Mouse (Mus musculus) embryonic facial prominence, embryonic 14.5 days (tissue): ENCODE data around the gene Fam117a. TPM values are rescaled to one million over a fixed set of nuclear protein-coding genes. Genes with fewer than 3 reads are reported as not detected.

ENCODE experiments used
- ATAC-seq: fragments of 200-750 bp; cut with Nextera tagmentation; 2 replicates; pipeline ENCODE4 v1.8.0; 2017; ENCODE audit warnings: low read depth, moderate number of reproducible peaks, moderate TSS enrichment
- DNase-seq: peaks from one replicate; pipeline ENCODE4 v3.0.0-alpha.2; 2015; ENCODE audit warnings: low spot score
- H3K27ac ChIP-seq: fragments of 300-500 bp; sonication (generic); replicated peaks from 2 replicates; pipeline ENCODE4 v1.5.1; 2014; ENCODE audit warnings: low read depth, mild to moderate bottlenecking, low read length, moderate library complexity
- H3K27me3 ChIP-seq: fragments of 300-500 bp; sonication (generic); replicated peaks from 2 replicates; pipeline ENCODE4 v1.6.1; 2014; ENCODE audit warnings: low read length; ENCODE audit not compliant: control insufficient read depth, insufficient read depth
- H3K36me3 ChIP-seq: fragments of 300-500 bp; sonication (generic); 2 replicates; pipeline ENCODE4 v1.6.1; 2014; ENCODE audit warnings: low read length, mixed read lengths; ENCODE audit not compliant: control insufficient read depth, insufficient read depth
- H3K4me1 ChIP-seq: fragments of 300-500 bp; sonication (generic); 2 replicates; pipeline ENCODE4 v1.6.1; 2014; ENCODE audit warnings: antibody characterized with exemption, low read length; ENCODE audit not compliant: control insufficient read depth, insufficient read depth
- H3K4me2 ChIP-seq: fragments of 300-500 bp; sonication (generic); 2 replicates; pipeline ENCODE4 v1.6.1; 2014; ENCODE audit warnings: low read depth, mild to moderate bottlenecking, low read length, moderate library complexity, mixed read lengths
- H3K4me3 ChIP-seq: fragments of 300-500 bp; sonication (generic); 2 replicates; pipeline ENCODE4 v1.5.1; 2014; ENCODE audit warnings: low read depth, mild to moderate bottlenecking, low read length
- H3K9ac ChIP-seq: fragments of 300-500 bp; sonication (generic); 2 replicates; pipeline ENCODE4 v1.6.1; 2014; ENCODE audit warnings: low read depth, mild to moderate bottlenecking, low read length, moderate library complexity, mixed read lengths
- H3K9me3 ChIP-seq: fragments of 300-500 bp; sonication (generic); 2 replicates; pipeline ENCODE4 v1.6.1; 2016; ENCODE audit warnings: low read length; ENCODE audit not compliant: control insufficient read depth
- WGBS: fragments of 180-500 bp; shearing (Covaris S2); extraction: QIAGEN DNeasy Blood & Tissue Kit; methylation state at CpG from one replicate; pipeline ENCODE4 v1.1.7; 2014; 5-methylcytosine and 5-hydroxymethylcytosine counted together
- polyA plus RNA-seq: library from polyadenylated mRNA; unstranded; fragments of >200 nt; fragmentation: Nextera tagmentation; extraction: Ambion mirVana; gene quantifications from 2 replicates; pipeline ENCODE4 v1.2.1, GENCODE M21; 2014

The Fam117a gene
- polyA plus RNA-seq, 1 experiment from 2014 or later, result 15.5 TPM

DNA sequence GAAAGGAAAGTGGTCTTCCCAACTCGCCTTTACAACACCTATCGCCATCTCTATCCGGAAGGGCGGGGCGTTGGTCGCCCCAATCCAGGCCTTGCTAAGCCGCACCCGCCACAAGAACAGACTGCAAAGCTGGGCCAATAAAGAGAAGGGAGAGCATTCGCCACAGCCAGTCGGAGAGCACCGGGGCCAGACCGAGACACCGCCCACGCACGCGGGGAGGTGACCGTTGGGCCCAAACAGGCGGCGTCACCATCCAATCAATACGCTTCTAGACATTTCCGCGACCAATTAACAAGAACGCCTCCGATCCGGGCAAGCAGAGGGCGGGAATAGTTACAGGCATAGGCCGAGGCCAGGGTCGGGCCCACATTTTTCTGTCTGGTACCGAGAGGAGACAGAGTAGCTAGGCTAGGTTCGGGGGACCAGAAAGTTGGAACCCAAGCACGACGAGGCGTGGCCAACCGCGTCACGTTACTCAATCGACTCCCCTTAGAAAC is 27.3 kb upstream of the Fam117a start:
- H3K9ac ChIP-seq, result peak overlapping the region; percentile 96
- H3K27ac ChIP-seq, result peak overlapping the region; percentile 97
- H3K4me2 ChIP-seq, result peak overlapping the region; percentile 86
- H3K4me1 ChIP-seq, result peaks cover 18% of the 10 kb centered on the region
- H3K36me3 ChIP-seq, result peaks cover 18% of the 10 kb centered on the region
- peak overlapping the region; percentile 80 for H3K4me3 ChIP-seq
- H3K9me3 ChIP-seq, result no peaks in the 10 kb centered on the region
- 0% methylated on average over 37 of the region's 37 CpGs for WGBS
- H3K27me3 ChIP-seq, result no peaks in the 10 kb centered on the region
- peak; percentile 96 for ATAC-seq
- peak; percentile 99 for DNase-seq

DNA sequence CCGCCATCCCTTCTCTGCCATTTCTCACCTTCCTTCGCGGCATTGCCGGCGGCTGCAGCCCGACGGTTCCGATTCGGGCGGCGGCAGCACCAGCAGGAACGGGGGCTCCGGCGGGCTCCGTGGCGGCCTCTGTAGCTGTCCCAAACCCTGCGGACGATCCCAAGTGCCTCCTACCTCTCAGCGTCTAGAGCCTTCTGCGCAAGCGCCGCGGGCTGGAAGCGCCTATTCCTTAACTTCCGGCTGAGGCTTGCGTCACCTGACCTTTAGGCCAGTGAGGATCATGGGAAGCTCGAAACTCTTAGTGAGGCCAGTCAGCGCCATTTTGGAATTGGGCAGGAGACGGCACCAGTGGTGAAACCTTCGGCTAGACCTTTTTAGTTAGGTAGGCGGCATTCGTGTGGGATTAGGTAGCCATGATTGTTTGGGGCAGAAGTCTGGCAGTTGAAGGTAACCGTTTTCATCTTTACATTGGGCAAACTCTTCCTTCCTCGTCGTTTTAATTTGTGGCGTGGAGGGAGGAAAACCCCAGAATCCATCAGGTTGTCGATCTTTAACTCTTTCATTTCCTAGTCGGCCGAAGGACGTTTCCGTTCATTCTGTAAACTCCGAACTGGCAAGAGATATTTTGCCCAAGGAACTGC is 26.7 kb upstream of the Fam117a start, which contains the start of gene Kat7:
Kat7 (minus strand) TSS at position 240 of the 641 bp plus-strand sequence.
- Histone ChIP-seq H3K27ac (peak within 1 kb of the TSS; percentile 97), H3K4me1 (peaks cover 18% of the 10 kb centered on the region), H3K4me3 (peak within 1 kb of the TSS; percentile 80), H3K9ac (peak within 1 kb of the TSS; percentile 96), H3K27me3 (no peaks in the 10 kb centered on the region), H3K4me2 (peak within 1 kb of the TSS; percentile 86), H3K9me3 (no peaks in the 10 kb centered on the region), H3K36me3 (peaks cover 13% of the 10 kb centered on the region)
- ATAC-seq (peak; percentile 94), DNase-seq (peak; percentile 100)
- under 1% methylated on average over 40 of the region's 42 CpGs for WGBS

DNA sequence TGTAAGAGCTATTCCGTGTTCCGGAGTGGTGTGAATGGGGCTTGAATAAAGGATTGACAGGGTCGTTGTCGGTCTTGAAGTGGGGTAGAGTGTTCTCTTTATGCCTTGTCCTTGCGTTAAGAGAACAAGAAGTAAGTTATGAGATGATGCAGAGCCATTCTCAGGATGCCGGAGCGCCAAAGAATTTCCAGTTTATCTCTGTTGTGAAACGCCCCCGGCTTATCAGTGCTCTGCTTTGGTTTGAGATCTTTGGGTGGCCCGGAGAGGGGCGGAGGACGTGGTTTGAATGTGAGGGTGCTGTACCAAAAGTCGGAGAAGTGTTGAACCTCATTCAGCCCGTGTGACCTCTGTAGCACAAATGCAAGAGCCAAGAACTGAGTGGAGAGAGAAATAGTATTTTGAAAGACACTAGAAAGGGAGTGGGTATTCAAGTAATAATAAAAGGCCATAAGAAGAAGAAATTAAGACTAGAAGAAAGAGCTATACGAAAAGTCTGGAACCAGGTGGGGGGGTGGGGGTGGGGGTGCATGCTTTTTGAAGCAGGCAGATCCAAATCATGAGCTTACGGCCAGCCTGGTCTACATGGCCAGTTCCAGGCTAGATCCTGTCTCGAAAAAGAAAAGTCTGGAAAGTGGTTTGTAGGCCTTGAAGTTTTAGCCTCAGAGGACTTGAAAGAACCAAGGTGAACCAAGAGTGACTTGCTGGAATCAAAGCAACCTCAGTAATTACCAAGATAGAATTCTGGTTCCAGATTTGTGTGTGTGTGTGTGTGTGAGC is 26.0 kb upstream of the Fam117a start:
- peaks cover 18% of the 10 kb centered on the region for H3K4me1 ChIP-seq
- H3K27ac ChIP-seq, result peak overlapping the region; percentile 86
- DNase-seq (no peak), ATAC-seq (no peak)
- H3K9ac ChIP-seq, result peak overlapping the region; percentile 72
- no peaks in the 10 kb centered on the region for H3K9me3 ChIP-seq
- peak overlapping the region; percentile 71 for H3K4me2 ChIP-seq
- peaks cover 6% of the 10 kb centered on the region; the same call in 1 of the 2 replicates for H3K36me3 ChIP-seq
- WGBS, result 4% methylated on average over 17 of the region's 17 CpGs
- H3K4me3 ChIP-seq, result peak overlapping the region; percentile 80
- H3K27me3 ChIP-seq, result no peaks in the 10 kb centered on the region

DNA sequence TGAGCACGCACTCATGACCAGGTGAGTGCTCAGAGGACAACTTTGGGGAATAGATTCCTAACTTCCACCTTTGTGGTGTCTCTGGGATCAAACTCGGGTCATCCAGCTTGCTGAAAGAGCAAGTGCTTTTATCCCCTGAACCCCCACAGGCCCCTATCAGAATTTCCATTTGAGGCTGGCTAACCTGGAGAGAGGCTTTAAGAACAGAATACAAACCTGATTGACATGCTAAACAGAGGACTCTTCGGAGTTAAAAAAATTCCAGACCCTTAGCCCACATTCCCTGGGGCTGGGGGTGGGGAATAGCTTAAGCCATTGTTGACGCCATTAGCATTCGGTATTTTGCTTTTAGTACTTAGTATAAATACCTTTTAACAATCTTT is 25.4 kb upstream of the Fam117a start:
- peaks cover 18% of the 10 kb centered on the region for H3K4me1 ChIP-seq
- no peaks in the 10 kb centered on the region for H3K27me3 ChIP-seq
- no peaks in the 10 kb centered on the region for H3K36me3 ChIP-seq
- peak overlapping the region; percentile 71 for H3K4me2 ChIP-seq
- H3K9ac ChIP-seq, result no peak overlapping the region
- H3K27ac ChIP-seq, result peak overlapping the region; percentile 86; the same call in 1 of the 2 replicates
- ATAC-seq (no peak), DNase-seq (no peak)
- WGBS, result 22% methylated on average over 5 of the region's 5 CpGs
- no peaks in the 10 kb centered on the region for H3K9me3 ChIP-seq
- H3K4me3 ChIP-seq, result peak overlapping the region; percentile 80; the same call in 1 of the 2 replicates

DNA sequence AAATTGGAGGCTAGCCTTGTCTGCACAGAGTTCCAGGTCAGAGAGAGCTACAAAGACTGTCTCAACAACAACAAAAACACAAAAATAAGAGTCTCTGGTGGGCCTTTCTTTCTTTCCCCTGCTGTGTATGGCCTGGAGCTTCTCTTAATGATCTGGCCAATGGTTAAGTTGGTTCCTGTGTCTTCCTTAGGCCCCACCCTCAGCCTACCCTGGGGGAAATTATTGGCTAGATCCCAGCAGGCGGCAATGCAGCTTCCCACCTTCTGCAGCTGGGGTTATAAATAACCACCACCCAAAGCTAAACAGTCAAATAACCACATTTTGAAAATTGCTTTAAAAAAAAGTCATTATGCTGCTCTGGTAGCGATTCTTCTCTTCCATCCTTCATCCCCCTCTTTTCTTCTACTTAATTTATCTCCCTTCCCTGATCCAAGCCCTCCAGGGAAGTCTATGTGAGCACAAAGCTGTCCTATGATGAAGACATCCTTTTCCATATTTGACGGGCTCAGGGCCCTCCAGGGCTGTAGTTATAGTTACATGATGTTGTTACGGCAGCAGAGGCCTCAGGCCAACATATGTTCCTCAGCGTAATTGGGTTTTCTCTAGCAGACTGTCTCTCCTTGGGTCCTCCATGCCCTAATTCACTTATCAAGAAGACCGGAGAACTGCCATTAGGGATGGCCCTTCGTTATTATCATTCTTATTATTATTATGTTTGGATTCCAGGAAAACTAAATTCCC is 21.4 kb upstream of the Fam117a start:
- no peak; the same call in 1 of the 2 replicates for ATAC-seq
- WGBS, result 67% methylated on average over 7 of the region's 7 CpGs
- DNase-seq, result no peak

DNA sequence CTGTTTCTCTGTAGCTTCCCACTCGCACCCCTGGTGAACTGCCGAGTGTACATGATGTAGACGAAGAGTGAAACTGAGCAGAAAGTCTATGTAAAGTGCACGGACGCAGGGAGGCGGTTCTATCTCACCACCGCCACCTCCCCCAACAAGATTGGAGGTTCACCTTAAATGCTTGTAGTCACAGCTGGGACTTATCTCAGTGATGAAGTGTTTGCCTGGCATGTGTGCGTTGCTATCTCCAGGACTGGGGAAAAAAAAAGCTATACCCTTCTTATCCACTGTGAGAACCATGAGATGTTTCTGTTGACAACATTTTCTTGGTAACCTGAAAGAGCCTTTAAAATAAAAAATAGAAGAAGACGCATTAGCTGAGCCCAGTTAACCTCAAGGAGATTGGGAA is 18.7 kb upstream of the Fam117a start:
- H3K27me3 ChIP-seq, result no peaks in the 10 kb centered on the region
- no peaks in the 10 kb centered on the region for H3K36me3 ChIP-seq
- H3K4me3 ChIP-seq, result no peak overlapping the region
- H3K4me2 ChIP-seq, result no peak overlapping the region
- H3K4me1 ChIP-seq, result no peaks in the 10 kb centered on the region
- DNase-seq (no peak), ATAC-seq (no peak)
- no peak overlapping the region for H3K27ac ChIP-seq
- H3K9me3 ChIP-seq, result no peaks in the 10 kb centered on the region
- WGBS, result 79% methylated on average over 9 of the region's 9 CpGs
- no peak overlapping the region for H3K9ac ChIP-seq

More for the DNA sequence above, 21.4 kb upstream of the Fam117a start:
- no peaks in the 10 kb centered on the region for H3K36me3 ChIP-seq
- H3K4me3 ChIP-seq, result no peak overlapping the region
- no peak overlapping the region for H3K27ac ChIP-seq
- H3K27me3 ChIP-seq, result no peaks in the 10 kb centered on the region
- no peak overlapping the region for H3K9ac ChIP-seq
- H3K9me3 ChIP-seq, result no peaks in the 10 kb centered on the region
- H3K4me2 ChIP-seq, result no peak overlapping the region
- peaks cover 10% of the 10 kb centered on the region for H3K4me1 ChIP-seq

DNA sequence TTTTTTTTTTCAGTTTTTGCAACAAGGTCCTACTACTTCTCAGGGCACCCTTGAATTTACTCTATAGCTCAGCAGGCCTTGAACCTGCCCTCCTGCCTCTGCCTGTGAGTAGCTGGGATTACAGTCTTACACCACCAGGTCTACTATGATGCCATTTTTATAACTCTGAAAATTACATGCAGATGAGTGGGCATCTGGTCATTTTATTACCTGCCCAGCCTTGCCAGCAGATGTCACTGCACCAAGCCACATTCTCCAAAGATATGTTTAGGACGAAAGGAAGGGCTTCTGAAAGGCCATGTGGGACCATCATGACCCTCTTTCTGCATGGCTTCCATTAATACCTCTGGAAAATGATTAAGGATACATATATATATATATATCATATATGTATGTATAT is 17.3 kb upstream of the Fam117a start:
- DNase-seq (no peak), ATAC-seq (no peak)
- Histone ChIP-seq H3K27me3 (no peaks in the 10 kb centered on the region), H3K9me3 (no peaks in the 10 kb centered on the region), H3K4me1 (no peaks in the 10 kb centered on the region), H3K27ac (no peak overlapping the region), H3K9ac (no peak overlapping the region), H3K4me2 (no peak overlapping the region), H3K36me3 (no peaks in the 10 kb centered on the region), H3K4me3 (no peak overlapping the region)
- 60% methylated on average over 1 of the region's 1 CpGs for WGBS

DNA sequence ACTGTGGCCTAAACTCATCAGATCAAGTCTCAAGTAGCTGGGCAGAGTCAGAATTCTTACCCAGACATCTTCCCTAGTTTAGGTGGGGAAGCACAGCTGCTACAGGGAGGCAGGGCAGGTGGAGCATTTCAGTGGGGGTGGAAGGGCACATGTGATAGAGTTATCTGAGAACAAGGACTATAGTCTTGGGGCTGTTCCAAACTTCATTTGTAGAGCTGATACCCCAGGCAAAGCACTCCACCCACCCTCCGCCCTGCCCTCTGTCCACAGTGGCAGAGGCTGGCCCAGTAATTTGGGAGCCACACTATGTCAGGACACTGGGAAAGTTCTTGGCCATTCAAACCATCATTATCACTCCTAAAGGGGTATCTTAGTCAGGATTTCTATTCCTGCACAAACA is 16.8 kb upstream of the Fam117a start:
- H3K9me3 ChIP-seq, result no peaks in the 10 kb centered on the region
- no peak overlapping the region for H3K4me3 ChIP-seq
- H3K36me3 ChIP-seq, result no peaks in the 10 kb centered on the region
- no peak overlapping the region for H3K4me2 ChIP-seq
- no peak overlapping the region for H3K9ac ChIP-seq
- ATAC-seq (no peak), DNase-seq (no peak)
- no peak overlapping the region for H3K27ac ChIP-seq
- H3K27me3 ChIP-seq, result no peaks in the 10 kb centered on the region
- no peaks in the 10 kb centered on the region for H3K4me1 ChIP-seq
- 94% methylated on average over 1 of the region's 1 CpGs for WGBS
